Mouse (Mus musculus) layer of hippocampus, postnatal 36 days (tissue): ENCODE results near the gene Def6. TPM values are rescaled to one million over a fixed set of nuclear protein-coding genes. Genes with fewer than 3 reads are reported as not detected.

Source experiments
- DNase-seq, 2 experiments: peaks; one replicate each; pipeline ENCODE4 v3.0.0; 2022
- total RNA-seq, 2 experiments: library from RNA; stranded (reverse); gene quantifications; 2 replicates each; pipeline ENCODE4 v1.2.3; 2021

Def6 gene
- total RNA-seq, 2 experiments from 2014 or later, result 2.1 to 3.4 TPM

DNA sequence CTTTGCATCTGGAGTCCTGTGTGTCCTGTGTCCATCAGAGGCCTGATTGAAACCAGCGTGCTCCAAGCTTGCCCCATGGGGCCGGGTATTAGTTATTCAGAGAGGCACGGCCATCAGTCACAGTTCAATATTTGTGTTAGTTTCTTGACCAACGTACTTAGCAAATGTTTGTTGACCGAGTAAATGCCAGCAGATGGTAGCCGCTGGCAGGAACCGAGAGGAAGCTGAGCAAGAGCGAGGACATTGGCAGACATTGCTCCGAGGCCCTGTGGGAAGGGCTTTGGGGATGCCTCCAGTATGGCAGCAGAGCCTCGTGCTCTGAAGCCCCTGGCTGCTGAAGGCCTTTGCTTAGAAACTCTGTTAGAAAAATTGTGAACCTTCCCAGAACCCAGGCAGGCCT lies 70.1 kb downstream of the Def6 start:
- no peak for DNase-seq

DNA sequence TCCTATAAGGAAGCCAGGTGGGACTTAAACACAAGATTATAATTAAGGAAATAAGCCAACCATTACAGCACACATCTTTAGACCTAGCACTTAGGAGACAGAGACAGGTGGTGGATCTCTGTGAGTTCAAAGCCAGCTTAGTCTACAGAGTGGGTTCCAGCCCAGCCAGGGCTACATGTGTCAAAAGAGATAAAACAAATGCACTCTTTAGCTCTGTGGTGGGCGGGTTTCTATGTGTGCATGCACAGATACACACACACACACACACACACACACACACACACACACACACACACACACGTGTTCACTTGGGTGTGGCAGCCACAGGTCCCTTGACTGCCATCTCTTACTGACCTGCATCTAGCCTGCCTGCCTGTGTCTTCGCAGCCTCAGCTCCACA lies 70.6 kb downstream of the Def6 start:
- DNase-seq, result no peak

Other genes with a start within 250 kb of the Def6 start
- 1 to 10 TPM; 1.0 to 1.5 TPM for gene Tcp11, start 127.1 kb upstream of the Def6 start, total RNA-seq
- gene Scube3, start 65.6 kb upstream of the Def6 start, total RNA-seq, result 1 to 10 TPM in 1 of 2 experiments, under 1 TPM in 1; 0.96 to 1.0 TPM
- gene Zfp523, start 30.6 kb upstream of the Def6 start, total RNA-seq, result 100 to 1,000 TPM; 101 to 112 TPM
- 10 to 100 TPM; 22.8 to 30.3 TPM for gene Ppard, start 24.9 kb downstream of the Def6 start, total RNA-seq
- gene Fance, start 105.7 kb downstream of the Def6 start, total RNA-seq, result 10 to 100 TPM; 25.2 to 27.9 TPM
- gene Rpl10a, start 120.7 kb downstream of the Def6 start, total RNA-seq, result 100 to 1,000 TPM; 342 TPM
- gene Tead3, start 143.0 kb downstream of the Def6 start, total RNA-seq, result 1 to 10 TPM; 1.7 to 3.7 TPM
- gene Tulp1, start 157.4 kb downstream of the Def6 start, total RNA-seq, result not detected